Mouse (Mus musculus) C2C12 (cell line): ENCODE results near the gene Txndc16.

Experiments
- CTCF ChIP-seq: IDR thresholded peaks from one replicate; pipeline ENCODE4 v1.5.1; 2011; ENCODE audit not compliant: control insufficient read depth, insufficient read depth, insufficient read length
- MAX ChIP-seq: IDR thresholded peaks from one replicate; pipeline ENCODE4 v1.6.1; 2011; ENCODE audit warnings: mild to moderate bottlenecking, control low read depth
- MYOG ChIP-seq: IDR thresholded peaks from one replicate; pipeline ENCODE4 v1.6.1; 2011; ENCODE audit not compliant: control insufficient read depth, insufficient read length; ENCODE audit errors: extremely low read depth

GRCm38 (mm10) chr14:45140344-45141080, 79.6 kb downstream of the Txndc16 start:
- TF ChIP-seq MAX = no peak
- TF ChIP-seq CTCF = no peak
- TF ChIP-seq MYOG = no peak
